Mouse (Mus musculus) 3134 (cell line): ENCODE measurements around the gene Olfr843.

ENCODE experiments used
- DNase-seq: peaks from one replicate; pipeline ENCODE4 v3.0.0-alpha.2; 2011; ENCODE audit warnings: low spot score; ENCODE audit not compliant: insufficient read length; ENCODE audit errors: extremely low read depth

Olfr843 gene

DNA sequence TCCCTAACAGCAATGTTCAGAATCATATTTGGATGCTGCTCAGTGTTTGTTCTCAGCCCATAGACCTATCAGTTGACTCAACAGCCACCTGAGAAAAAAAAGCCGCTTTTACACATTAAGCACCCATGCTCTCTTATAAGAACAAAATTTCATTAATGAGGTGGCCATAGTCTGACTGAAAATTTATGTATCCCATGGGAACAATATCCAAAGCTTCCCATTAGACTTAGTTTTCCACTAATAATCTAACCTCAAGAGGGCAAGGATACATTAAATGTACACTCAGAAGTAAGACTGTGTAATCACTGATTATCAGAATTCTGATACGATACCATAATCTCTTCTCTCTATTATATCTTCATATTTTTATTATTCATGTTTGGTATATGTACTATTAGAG is at the start of gene Olfr843:
Olfr843 (minus strand) TSS at position 101 of the 400 bp plus-strand sequence.
- no peak for DNase-seq
